Mouse (Mus musculus) brain, adult 2 months (tissue): ENCODE data around the gene Sez6l.
A peak's percentile ranks its signal among the peaks of the same experiment; 100 is the strongest.

Experiments used
- DNase-seq: peaks from one replicate; pipeline ENCODE4 v3.0.0; 2011; ENCODE audit warnings: low read depth, low spot score

Gene Sez6l

DNA sequence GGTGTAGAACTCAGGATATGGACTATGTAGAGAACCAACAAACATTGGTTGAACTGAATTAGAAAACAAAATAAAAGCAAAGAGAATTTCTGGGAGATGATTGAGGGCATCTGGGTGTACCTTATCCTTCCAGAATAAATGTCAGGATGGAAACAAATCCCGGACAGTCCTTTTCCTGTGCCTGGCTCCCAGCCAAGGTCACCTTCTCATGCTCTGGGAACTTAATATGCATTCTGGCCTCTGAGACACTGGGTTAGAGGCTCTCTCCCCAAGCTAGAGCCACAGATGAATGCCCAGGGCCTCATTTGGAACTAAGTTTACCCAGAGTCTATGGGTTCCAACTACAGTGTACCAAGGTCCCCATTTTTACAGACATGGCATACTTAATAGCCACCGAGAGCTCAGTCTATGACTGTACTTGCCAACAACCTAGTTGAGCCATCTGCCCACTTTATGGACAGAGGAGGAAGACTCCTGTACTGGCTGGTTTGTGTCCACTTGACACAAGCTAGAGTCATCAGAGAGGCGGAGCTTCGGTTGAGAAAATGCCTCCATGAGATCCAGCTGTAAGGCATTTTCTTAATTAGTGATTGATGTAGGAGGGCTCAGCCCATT is 7.3 kb upstream of the Sez6l start:
- peak; percentile 66 for DNase-seq

DNA sequence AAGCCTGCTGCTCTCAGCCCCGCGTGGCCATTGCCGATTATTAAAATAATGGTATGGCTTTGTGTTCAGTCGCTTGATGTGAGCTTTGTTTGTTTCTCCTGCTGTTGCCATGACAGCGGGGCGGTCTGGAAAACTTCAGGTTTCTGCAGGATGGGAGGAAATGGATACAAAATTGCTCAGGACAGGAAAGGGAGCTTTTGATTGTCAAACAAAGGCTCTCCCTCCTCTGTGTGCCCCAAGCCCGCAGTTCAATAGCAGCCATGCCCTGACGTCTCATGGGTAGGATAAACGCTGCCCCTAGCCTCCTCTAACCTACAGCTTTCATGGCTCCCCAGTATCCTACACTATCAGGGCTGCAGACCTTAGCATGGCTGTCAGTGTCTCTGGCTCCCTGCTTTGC is 6.3 kb upstream of the Sez6l start:
- DNase-seq: no peak

DNA sequence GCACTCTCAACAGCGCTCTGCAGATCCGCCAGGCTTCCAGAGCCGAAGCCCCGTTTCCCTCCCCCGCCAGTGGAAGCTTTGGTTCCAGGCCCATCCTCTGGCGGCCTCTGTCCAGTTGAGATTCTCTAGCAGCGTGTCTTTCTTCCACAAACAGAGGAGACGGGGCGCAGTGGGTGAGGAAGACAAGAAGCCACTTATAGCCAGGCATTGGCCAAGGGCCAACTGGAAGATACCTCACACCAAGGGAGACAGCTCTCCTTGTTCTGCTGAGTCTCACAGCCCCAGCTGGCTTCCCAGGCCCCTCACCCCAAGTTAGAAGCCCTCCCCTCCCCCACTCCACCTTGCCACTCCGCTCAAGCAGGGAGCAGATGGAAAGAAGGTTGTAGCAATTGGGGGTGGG is 765 bp upstream of the Sez6l start:
- DNase-seq: peak; percentile 83

- DNase-seq: peak; percentile 80
These were observed 508 bp downstream of the Sez6l start for GRCm38 (mm10) chr5:112576361-112576992.

GRCm38 (mm10) chr5:112575151-112575915 is 1.7 kb downstream of the Sez6l start:
- peak; percentile 67 for DNase-seq

DNA sequence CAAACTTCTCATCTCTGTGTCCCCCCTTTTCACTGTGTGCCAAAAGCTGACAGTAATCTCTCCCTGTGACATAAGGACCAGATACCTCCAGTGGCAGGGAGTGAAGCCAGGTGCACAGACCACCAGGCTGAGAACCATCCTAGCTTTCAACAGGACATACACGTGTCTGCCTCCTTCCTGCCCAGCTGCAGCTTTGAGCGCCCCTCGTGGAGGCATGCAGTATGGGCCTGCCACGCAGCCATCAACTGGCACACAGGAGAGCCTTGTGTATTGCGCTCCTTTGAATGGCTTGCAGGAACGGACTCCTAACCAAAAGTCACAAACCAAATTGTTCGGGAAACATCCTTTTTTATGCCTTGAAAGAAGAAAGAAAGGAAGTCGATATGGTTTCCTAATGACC is 3.1 kb downstream of the Sez6l start:
- peak; percentile 95 for DNase-seq

DNA sequence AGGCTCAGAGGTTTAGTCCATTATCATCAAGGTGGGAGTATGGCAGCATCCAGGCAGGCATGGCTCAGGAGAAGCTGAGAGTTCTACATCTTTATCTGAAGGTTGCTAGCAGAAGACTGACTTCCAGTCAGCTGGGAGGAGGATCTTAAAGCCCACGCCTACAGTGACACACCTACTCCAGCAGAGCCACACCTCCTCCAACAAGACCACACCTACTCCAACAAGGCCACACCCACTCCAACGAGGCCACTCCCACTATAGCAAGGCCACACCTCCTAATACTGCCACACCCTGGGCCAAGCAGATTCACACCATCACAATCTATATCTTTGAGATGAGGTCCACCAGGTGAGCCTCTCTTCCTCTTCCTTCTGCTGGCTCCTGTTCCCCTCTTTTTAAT is 4.8 kb downstream of the Sez6l start:
- no peak for DNase-seq

DNA sequence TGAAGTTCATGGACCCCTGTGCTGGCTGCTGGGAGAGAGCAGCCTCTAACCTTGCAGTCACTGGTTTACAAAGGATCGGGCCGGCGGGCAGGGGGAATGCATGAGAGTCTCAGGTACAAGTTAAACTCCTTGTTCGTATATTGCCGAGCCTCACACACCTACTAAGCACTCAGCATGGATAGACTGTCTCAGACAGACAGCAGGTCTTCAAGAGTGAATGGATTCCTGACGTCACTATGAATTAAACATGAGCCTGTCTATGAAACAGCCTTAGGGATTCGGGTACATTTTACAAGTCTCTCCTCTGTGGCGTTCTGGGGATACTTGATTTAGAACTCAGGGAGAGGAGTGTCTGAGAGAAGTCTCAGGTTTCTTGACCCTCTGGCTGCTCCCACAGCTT is 11.5 kb downstream of the Sez6l start:
- no peak for DNase-seq

DNA sequence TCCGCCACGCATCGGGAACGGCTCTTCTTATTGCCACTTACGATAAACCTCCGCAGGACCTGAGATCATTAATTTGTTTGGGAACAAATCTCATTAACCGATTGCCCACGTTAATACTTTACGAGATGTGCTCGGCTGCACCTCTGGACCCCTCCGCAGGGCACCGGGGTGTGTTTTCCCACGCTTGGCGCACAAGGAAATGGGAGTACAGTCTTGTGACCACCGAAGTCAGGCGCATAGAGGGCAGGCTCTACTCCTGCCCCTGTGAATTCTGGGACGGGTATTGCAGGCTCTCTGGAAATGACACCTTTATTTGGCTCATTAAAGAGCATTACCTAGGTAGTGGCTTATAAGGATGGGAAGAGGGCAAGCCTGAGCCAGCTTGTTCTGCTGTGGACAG is 11.9 kb downstream of the Sez6l start:
- DNase-seq: no peak

GRCm38 (mm10) chr5:112560869-112561499 is 16.0 kb downstream of the Sez6l start:
- no peak for DNase-seq

DNA sequence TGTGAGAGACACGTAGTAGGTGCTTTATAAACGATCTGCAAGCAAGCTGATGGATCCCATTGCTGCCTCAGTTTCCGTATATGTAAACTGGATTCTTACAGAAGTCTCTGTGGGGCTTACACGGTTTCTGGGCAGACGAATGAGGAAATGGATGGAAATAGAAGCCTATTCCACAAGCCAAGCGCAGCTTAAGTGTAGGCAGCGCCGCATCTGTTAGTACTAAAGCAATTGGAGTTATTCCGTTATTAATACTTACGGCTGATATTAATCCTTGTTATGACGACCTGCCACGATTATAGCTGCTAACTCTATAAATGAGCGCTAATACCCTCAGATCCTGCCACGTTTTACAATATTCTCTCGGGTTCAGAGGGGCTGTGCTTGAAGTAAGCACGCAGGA is 16.8 kb downstream of the Sez6l start:
- peak; percentile 65 for DNase-seq

DNA sequence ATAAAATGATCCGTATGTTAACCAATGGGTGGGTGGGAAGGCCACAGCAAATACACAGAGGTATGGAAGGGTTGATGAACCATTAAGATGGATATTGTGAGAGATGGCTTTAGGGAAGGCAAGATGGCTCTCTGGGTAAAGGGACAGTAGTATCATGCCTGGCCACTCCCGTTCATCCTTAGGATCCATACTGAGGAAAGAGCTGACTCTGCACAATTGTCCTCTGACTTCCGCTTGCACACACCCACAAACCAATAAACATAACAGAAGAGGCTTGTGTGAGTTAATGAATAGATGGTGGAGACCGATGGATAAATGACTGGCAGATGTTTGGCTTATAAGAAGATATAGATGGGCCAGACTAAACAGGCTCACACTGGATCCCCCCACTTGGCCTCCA is 19.6 kb downstream of the Sez6l start:
- no peak for DNase-seq

DNA sequence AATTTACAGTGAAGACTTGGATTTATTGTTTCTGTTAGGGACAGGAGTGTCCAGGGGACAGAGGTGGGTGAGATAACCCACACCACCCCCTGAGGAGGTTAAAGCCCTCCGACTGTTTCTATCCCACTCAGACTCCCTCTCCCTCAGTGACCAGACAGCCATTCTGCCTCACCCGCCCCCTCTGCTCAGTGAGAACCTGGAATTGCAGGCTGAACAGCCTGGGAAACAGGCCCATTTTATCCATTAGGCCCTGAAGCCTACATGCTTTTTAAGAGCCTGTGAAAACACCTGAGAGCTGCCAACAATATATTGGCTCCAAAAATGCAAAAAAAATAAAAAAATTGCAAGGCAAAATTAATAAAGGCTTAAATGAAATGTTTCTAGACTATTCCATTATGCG is 20.3 kb downstream of the Sez6l start:
- peak; percentile 50 for DNase-seq

- peak; percentile 63 for DNase-seq
These were observed 22.5 kb downstream of the Sez6l start for GRCm38 (mm10) chr5:112554508-112554907.

GRCm38 (mm10) chr5:112552786-112553185 is 24.2 kb downstream of the Sez6l start:
- peak; percentile 70 for DNase-seq

DNA sequence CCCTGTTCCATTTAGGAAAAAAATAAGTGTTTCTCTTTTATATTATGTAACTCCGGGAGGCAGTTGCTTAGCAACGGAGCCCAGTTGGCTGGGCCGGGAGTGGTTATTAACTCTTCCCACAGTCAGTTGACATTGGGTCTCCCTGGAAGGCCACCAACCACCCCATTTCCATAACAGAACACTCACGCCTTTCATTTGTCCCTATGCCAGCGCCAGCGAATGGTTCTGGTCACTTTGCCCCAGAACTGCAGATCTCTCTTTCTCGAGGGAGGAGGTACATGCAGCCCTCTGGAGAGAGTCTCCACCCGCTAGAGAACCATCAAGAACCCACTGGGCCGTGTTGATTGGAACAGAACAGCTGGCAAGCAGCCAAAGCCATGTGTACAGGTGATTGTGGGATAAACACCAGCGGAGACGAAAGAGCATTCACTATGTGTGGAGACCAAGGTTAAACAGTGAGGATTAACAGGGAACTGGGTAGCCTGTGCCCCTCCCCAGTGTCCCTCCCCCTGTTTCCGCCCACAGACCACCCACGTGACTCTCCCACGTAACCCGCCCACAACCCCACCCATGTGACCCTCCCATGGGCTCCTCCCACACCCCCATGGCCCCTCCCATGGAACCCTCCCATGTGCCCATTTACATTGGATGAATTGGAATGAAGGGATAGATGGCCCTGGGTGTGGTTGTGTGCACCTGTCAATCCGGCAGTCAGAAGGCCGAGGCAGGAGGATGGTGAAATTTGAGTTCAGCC is 24.8 kb downstream of the Sez6l start:
- peak; percentile 89 for DNase-seq

- DNase-seq: peak; percentile 87
These were observed 28.0 kb downstream of the Sez6l start for GRCm38 (mm10) chr5:112548846-112549620.

DNA sequence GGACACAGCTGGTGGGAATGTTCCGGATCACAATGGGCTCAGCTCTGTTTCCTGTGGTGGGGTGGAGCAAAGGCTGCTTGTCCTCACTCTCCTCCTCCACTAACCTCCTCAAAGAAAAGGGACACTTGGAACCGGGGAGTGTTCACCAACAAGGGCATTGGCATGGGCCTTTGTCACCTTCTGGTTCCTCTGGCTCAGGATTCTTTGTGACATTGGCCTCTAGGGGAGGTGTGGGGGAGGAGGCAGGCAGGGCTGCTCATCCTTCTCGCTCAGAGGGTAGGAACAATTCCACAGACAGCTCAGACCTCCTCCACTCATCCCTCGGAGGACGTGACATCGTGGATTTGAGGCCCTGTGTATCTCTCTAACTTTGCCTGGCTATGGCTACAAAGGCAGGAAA is 30.2 kb downstream of the Sez6l start:
- peak; percentile 81 for DNase-seq

DNA sequence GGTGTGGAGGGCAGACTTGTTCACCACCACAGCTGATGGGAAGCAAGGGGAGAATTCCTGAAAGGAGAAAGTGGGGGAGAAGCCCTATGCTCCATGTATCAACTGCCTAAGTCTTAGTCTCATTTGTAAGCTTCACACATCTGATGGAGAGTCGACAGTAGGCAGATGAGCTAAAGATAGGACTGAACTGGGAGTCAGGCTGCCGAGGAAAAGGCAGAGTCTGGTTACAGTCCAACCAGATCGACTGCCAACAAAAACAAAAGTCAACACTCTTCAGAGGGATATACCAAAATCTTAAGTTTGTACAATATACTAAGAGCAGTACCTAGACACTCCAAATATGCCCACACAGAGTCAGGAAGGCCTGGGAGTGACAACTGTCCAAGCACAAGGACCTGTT is 38.7 kb downstream of the Sez6l start:
- peak; percentile 72 for DNase-seq

DNA sequence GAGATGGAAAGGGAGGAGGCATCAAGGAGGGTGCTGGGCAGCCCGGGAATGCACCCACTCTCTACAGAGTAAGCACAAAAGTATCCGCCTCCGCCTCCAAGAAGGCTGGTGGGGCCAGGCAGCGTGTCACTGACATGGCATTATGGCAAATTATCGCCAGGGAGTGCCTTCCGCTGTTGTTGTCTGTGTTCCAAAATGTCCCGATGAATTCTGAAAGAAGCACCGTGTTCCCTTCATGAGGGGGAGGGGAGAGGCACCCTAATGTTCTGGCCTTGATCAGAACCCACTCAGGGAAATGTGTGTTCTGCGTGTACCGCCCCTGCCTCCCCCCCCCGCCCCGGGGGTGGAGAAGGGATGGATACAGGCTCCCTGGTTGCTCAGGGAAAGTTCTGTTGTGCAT is 41.1 kb downstream of the Sez6l start:
- peak; percentile 82 for DNase-seq

- DNase-seq: no peak
These were observed 42.8 kb downstream of the Sez6l start for GRCm38 (mm10) chr5:112534146-112534545.
